Mouse (Mus musculus): ENCODE measurements around the gene C1qb. TPM values are rescaled to one million over a fixed set of nuclear protein-coding genes. Genes with fewer than 3 reads are reported as not detected.

The C1qb gene
- total RNA-seq, 2 experiments from 2014 or later: 41.6 to 44.7 TPM

- intact Hi-C loops (cut with DNase I): no loop called here
- DNase-seq: peak in 1 of 2 experiments; percentile 23
Measured at GRCm38 (mm10) chr4:136855081-136855480, 30.9 kb downstream of the C1qb start.

DNA sequence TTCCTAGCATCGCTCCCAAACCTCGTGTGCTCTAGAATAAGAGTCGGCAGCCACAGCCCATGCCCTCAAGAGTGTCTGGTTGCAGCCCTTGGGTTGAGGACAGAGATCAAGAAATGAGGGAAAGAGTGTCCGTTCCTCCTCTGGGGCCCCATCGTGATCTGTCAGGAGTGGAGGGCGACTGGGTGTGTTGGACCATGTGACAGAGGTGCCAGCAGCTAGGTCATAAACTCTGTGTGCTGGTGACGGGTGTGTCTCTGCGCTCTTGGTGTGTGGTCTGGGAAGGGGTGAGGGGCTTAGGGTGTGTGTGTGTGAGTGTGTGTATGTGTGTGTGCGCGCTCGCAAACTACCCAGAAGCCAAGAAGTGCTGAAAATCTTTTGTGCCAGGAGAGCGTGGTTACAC, 33.0 kb downstream of the C1qb start:
- DNase-seq: no peak
- intact Hi-C loops (cut with DNase I): no loop called here

DNA sequence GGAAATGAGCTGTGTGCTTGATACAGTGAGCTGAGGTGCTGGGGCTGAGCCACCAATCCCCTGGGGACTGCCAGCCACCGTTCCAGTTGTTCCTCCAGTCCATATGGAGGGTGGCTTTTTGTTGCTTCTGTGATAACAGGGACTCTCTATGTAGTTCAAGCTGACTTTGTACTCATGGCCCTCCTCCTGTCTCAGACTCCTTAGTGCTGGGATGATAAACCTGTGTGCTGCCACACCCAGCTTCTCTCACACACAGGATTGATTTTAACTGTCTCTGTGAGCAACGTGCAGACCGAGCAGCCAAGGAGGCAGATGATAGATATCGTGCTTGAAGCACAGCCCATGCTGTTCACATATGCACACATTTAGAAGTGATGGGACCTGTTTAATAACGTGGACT, 33.9 kb downstream of the C1qb start:
- DNase-seq: no peak
- intact Hi-C loops (cut with DNase I): no loop called here

- DNase-seq: no peak
- intact Hi-C loops (cut with DNase I): no loop called here
Measured at GRCm38 (mm10) chr4:136848565-136848964, 37.4 kb downstream of the C1qb start.

- intact Hi-C loops (cut with DNase I): no loop called here
- DNase-seq: no peak
Measured at GRCm38 (mm10) chr4:136847166-136847565, 38.8 kb downstream of the C1qb start.

- intact Hi-C loops (cut with DNase I): loop anchor here (5.0 kb wide), 1 partner anchor 146 kb away; no protein-coding TSS in a partner anchor
- DNase-seq: no peak
Measured at GRCm38 (mm10) chr4:136842802-136843201, 43.2 kb downstream of the C1qb start.

DNA sequence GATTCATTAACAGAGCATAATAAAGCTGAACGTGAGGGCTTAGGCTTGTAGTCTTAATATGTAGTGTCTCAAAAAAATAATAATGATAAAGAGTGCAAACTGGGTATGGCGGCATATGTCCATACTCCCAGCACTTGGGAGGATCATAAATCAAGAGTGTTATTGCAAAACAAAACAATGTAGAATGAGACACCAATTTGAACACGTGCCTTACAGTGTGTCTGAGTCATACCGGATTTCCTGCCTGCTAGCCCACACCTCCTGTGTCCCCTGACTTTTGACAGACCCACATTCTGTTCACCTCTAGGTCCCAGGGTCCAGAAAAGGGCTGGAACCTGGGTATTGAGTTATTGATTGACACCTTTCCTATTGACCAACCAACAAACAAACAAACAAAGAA, 44.0 kb downstream of the C1qb start:
- intact Hi-C loops (cut with DNase I): loop anchor here (5.0 kb wide), 1 partner anchor 145 kb away; no protein-coding TSS in a partner anchor
- DNase-seq: no peak

DNA sequence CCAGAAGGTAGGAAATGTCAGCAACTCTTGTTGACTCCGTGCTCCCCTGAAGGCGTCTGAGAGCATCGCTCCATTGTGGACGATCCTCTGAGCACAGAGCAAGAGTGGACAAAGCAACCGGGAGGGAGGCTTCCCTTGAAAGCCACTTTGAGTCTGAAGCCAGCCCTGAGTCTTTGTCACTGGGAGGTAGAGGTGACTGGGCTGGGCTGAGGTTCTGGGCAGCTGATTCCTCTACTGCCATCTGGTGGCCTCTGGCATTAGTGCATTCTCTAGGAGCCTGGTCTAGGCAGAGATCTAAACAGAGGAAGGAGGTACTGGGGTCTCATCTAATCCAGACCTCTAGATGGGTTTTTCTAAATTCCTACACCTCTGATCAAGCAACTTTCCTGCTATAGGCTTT, 44.9 kb downstream of the C1qb start:
- peak; percentile 79 to 88 for DNase-seq
- intact Hi-C loops (cut with DNase I): loop anchor here (1.0 to 5.0 kb wide), 2 partner anchors 144 to 163 kb away; no protein-coding TSS in a partner anchor

- DNase-seq: no peak
- intact Hi-C loops (cut with DNase I): no loop called here
Measured at GRCm38 (mm10) chr4:136838462-136838861, 47.5 kb downstream of the C1qb start.

- intact Hi-C loops (cut with DNase I): no loop called here
- DNase-seq: no peak
Measured at GRCm38 (mm10) chr4:136838026-136838425, 48.0 kb downstream of the C1qb start.

GRCm38 (mm10) chr4:136836387-136836931, 49.5 kb downstream of the C1qb start:
- DNase-seq: no peak
- intact Hi-C loops (cut with DNase I): no loop called here

GRCm38 (mm10) chr4:136835621-136836386, 50.2 kb downstream of the C1qb start, which contains the start of gene Ephb2:
Gene Ephb2, minus strand, starts transcription at chr4:136835988.
- intact Hi-C loops (cut with DNase I): no loop called here
- peak; percentile 59 to 66 for DNase-seq

DNA sequence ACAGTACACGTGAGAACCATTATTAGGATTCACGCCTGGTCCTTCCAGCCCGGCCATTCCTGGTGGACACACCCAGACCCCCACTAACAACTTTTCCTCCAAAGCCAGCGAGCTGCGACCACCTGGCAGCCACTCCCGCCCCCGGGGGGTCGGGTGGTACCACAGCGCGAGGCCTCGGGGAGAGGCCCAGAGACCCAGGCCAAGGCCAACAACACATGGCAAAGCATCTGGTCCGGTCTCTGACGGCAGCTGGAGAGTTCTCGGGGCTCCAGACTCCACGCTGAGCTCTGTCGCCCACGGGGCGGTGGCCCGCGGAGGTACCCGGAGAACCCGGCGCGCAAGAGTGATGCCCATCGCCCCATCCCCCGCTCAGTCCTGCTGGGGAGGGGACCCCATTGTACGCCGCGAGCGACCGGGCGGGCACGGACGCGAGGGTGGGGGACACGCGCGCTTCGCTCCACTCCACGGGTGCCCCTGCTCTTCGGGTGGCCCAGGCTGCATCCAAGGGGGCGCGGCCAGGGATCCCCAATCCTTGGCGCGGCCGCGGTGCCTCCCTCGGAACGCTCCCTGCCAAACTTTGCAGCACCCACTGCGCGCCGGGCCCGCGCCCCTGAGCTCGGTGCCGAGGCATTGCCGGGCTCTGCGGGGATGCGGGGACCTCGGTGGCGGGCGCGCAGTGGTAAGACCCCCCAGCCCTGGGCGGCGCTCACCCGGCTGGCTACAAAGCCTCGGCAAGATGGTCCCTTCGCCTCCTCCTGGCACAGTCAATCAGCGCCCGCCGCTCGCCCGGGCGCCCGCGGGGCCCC, 51.0 kb downstream of the C1qb start:
- intact Hi-C loops (cut with DNase I): no loop called here
- no peak for DNase-seq

DNA sequence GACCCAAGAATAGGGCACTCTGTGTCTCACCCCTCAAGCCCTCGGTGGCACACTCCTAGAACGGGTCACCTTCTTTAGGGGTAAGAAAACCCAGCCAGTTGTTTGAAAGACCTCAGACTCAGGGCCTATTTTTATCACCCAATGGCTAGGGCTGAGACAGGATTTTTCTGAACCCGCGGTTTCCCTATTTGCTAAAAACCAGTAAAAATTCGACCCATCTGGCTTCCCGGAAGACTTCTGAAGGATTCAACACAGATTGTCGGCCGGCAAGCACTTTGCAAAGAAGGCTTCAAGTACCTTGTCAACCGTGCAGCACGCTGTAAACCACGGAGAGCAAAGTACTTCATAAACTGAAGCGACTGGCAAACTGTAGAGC, 51.6 kb downstream of the C1qb start:
- no peak for DNase-seq
- intact Hi-C loops (cut with DNase I): no loop called here

GRCm38 (mm10) chr4:136833619-136834351, 52.2 kb downstream of the C1qb start:
- intact Hi-C loops (cut with DNase I): no loop called here
- no peak for DNase-seq

DNA sequence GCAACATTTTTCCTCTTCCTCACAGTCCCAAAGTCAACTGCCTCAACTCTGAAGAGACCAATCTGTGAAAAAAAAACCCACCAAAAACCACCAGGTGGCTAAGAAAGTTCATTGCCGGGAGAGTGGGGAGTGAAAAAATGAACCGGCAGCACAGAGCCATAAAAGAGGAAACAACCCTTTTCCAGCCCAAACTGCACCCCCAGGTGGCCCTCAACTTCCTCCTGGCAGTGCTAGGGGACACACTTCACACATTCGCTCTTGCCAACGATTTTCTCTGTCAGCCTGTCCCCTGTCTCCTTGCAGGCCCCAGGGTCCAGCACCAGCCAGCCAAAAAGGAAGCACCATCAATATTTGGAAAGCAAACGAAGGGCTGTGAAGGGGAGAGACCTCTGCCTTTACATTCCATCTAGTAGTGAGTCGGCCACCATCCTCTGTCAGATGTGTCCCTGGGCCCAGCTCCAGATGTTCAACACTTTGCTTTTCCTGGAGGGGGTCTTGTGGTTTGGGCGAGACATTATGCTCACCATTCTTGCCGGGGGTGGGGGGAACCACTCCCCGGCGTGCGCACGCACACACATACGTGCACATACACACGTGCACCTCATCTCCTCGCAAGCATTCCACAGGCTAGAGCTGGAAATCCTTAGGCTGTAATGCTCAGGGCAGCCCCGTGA, 53.3 kb downstream of the C1qb start:
- intact Hi-C loops (cut with DNase I): no loop called here
- no peak for DNase-seq

DNA sequence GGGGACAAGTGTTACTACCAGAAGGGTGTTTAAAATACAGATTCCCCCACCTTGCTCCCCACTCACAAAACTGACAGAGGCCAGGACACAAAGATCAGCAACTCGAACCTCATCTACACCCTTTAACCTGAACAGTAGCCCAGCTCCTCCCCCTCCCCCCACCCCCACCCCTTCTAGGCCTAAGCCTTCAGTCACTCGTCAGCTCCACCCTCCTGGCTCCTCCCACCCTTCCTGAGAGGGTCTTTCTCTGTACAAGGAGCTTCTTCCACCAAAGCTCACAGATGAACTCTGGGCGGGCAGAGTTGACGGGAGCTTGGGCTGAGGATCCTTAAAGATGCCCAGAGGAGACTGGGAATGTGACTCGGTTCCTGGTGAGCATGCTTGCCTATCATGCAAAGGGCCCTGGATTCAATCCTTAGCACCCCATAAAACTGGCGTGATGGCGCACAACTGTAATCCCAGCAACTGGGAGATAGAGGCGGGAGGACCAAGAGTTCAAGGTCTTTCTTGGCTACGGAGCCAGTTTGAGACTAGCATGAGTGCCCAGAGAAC, 55.6 kb downstream of the C1qb start:
- intact Hi-C loops (cut with DNase I): no loop called here
- DNase-seq: no peak
